Mouse (Mus musculus) embryonic stem cell, embryonic (primary cell): ENCODE results near the gene Sphk2.

Experiments
- CTCF ChIA-PET, 4 experiments: fragments of 300-600 bp in 2 of 4; fragments of 350-600 bp in 2 of 4; sonication (Branson Sonifier 250); formaldehyde crosslinking; loops; one replicate each; lab custom pipeline; 2022; ENCODE audit warnings: inconsistent platforms in 2 of 4; lab: Charles Lee
- POLR2A ChIA-PET, 4 experiments: fragments of 300-600 bp in 2 of 4; fragments of 350-600 bp in 2 of 4; sonication (Branson Sonifier 250); formaldehyde crosslinking; loops; one replicate each; lab custom pipeline; 2022; ENCODE audit warnings: antibody characterized with exemption in 4 of 4, inconsistent platforms in 1 of 4; lab: Charles Lee

The Sphk2 gene

DNA sequence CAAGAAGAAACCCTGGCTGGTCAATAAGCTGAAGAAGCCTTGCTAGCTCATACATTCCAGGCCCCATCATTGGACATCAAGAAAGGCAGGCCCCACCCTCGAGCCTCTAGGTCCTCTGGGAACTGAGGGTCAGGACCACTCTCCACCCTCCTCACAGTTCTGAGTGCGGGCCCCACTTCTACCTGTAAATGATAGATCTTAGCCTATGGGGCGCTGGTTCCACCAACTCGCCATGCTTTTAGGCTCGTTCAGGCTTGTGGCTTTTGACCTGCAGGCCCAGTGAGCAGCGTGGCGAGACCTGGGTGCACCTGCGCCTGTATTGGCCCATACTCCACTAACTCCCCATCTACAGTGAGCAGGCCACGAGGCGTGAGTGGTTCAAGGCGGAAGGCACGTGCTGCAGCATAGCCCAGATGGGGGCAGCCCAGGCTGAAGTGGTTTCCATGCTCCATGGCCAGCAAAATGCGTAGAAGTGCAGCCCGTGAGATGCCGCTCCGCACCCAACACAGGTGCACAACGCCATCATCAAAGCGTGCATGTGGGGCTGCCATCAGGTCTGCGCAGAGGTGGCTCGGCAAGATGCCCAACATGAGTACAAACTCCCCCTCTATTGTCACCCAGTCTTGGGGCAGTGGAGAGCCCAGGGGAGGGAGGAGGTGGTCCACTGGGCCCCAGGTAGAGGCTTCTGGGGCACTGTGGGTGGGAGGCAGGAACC lies 7.2 kb downstream of the Sphk2 start:
- POLR2A ChIA-PET, result interaction anchor here (0.6 to 14.6 kb wide), 12 partner anchors 8 to 270 kb away, joined by 3 to 640 read pairs (median 6); partner anchors contain the start of genes Fam83e (in 4 of the 4), Sphk2 (in 4 of the 4), Rpl18 (in 2 of the 4) and Spaca4 (in 1 of the 4)
- CTCF ChIA-PET, result no interaction called here

DNA sequence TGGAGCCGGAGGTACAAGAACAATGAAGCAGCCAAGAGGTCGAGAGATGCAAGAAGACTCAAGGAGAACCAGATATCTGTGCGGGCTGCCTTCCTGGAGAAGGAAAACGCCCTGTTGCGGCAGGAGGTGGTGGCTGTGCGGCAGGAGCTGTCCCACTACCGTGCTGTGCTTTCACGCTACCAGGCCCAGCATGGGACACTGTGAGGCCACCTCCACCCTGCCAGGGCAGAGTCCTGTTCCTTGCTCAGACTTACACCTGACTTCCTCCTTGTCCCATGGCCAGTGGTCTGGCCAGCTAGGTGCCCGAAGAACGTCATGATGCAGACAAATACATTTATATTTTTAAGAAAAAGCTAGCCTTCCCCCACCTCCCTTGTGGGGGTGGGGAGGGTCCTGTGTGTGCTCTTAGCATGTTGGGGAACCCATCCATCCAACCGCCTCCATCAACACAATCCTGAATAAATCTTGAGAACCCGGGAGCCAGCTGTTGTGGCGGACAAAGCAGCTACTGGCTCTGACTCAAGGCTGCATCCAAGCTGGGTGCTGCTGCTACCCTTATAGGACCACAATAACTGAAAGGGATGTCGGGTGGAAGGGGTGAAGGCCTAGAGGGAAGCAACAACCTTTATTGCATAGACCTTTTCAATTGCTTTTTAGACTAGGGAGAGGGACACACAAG lies 8.0 kb downstream of the Sphk2 start:
- ChIA-PET POLR2A (interaction anchor here (0.6 to 14.6 kb wide), 19 partner anchors 9 to 324 kb away, joined by 3 to 640 read pairs (median 6); partner anchors contain the start of genes Fam83e (in 4 of the 4), Sphk2 (in 4 of the 4), Rpl18 (in 2 of the 4) and Ftl1 (in 1 of the 4)), CTCF (interaction anchor here in 1 of 4 experiments (1.2 kb wide), 1 partner anchor 214 kb away, joined by 3 read pairs; no protein-coding TSS in a partner anchor)

DNA sequence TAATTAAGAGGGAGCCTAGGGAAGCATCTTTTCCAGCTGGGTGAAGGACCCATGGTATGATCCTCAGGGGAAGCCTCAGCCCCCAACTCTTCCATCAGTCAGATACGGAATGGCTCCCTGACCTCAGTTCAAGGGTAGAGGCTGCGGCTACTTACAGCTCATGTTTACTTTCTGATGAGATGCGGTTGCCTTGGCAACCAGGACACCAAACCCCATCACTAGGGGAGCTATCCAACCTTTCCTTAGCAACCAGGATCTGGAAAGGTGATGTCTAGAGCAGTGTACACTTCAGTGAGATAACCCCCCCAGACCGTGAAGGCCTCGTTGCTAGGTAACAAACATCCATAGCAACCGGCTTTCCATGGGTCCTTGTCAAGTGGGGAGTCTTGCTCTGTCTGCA lies 8.8 kb downstream of the Sphk2 start:
- ChIA-PET CTCF (interaction anchor here in 2 of 4 experiments (0.8 to 2.6 kb wide), 4 partner anchors 11 to 215 kb away, joined by 3 to 10 read pairs (median 4); partner anchors contain the start of gene Fam83e (in 1 of the 2)), POLR2A (interaction anchor here (0.5 to 14.6 kb wide), 35 partner anchors 10 to 317 kb away, joined by 3 to 640 read pairs (median 6); partner anchors contain the start of genes Fam83e (in 4 of the 4), Sphk2 (in 4 of the 4), Ftl1 (in 3 of the 4) and Plekha4 (in 2 of the 4))

DNA sequence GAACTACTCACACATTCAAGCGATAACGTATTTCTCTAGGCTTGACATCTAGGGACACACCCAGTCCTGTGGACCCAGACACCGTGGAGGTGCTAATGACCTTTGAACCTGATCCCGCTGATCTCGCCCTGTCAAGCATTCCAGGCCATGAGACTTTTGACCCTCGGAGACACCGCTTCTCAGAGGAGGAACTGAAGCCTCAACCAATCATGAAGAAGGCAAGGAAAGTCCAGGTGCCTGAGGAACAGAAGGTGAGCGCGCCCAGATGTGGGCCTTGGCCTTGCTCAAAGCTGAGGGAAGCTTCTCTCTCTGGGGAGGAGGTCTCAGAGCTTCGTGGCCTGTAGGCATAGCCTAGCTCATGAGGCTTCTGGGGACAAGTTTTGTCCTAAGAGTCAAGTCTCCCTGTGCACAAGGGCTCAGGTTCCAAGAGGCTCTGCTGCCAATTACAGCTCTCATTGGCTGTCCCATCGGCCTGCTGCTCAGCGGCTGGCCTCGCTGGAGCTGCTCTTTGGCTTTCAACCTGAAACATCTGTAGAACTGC lies 9.5 kb downstream of the Sphk2 start:
- ChIA-PET CTCF (interaction anchor here in 3 of 4 experiments (0.6 to 2.6 kb wide), 8 partner anchors 9 to 1066 kb away, joined by 3 to 10 read pairs (median 4); partner anchors contain the start of genes Fam83e (in 1 of the 3) and Sphk2 (in 1 of the 3)), POLR2A (interaction anchor here (0.6 to 14.6 kb wide), 68 partner anchors 9 to 503 kb away, joined by 3 to 640 read pairs (median 5); partner anchors contain the start of genes Fam83e (in 4 of the 4), Sphk2 (in 4 of the 4), Ftl1 (in 3 of the 4) and Cyth2 (in 2 of the 4))

DNA sequence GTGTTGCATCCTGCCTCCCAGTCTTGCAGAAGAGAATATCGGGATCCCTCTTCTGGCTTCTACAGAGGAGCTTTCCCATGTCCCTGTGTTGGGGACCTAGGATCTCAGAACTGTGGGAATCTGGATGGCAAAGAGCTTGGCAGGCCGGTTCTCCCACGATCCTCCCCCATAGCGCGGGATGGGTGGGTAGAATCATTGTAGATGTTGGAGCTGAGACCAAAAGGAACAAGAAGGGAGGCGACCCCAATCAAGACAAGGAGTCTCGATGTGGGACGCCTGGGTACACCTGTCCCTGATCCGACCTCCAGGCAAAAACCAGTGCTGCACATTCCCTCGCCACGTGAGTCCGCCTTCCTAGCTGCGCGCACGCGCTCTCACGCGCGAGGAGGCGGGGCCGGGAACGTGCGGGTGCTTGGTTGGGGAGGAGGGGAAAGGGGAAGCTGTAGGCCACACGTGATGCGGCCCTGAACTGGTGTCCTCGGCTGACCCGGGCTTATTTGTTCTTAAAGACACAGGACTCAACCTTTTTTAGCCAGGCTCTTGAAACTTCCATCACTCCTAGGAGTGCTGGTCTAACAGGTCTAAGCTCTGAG lies 10.3 kb downstream of the Sphk2 start:
- ChIA-PET CTCF (interaction anchor here (0.6 to 2.6 kb wide), 10 partner anchors 10 to 1333 kb away, joined by 3 to 10 read pairs (median 4); partner anchors contain the start of genes Fam83e (in 1 of the 4) and Sphk2 (in 1 of the 4)), POLR2A (interaction anchor here (0.6 to 14.6 kb wide), 74 partner anchors 8 to 721 kb away, joined by 3 to 640 read pairs (median 5); partner anchors contain the start of genes Fam83e (in 4 of the 4), Sphk2 (in 4 of the 4), Ftl1 (in 3 of the 4) and Cyth2 (in 2 of the 4))

DNA sequence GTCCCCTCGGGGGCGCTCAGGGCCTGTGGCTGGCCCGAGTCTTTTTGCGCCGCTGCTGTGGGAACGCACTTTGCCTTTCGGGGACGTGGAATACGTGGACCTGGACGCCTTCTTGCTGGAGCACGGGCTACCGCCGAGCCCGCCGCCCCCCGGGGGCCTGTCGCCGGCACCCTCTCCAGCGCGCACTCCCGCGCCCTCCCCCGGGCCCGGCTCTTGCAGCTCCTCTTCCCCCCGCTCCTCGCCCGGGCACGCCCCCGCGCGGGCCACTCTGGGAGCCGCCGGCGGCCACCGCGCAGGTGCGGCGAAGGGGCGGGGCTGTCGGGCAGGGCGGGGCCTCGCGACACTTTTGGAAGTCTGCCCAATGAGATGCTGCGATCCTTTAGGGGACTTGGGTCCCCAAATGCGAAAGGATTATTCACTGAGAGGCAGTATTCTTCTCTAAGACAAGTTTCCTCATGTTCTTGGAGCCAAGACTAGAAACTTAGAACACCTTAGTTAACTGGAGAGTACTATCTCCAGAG lies 11.0 kb downstream of the Sphk2 start:
- ChIA-PET POLR2A (interaction anchor here (0.6 to 14.6 kb wide), 39 partner anchors 12 to 409 kb away, joined by 3 to 640 read pairs (median 7); partner anchors contain the start of genes Fam83e (in 4 of the 4), Sphk2 (in 4 of the 4), Ftl1 (in 2 of the 4) and Kdelr1 (in 2 of the 4)), CTCF (interaction anchor here in 2 of 4 experiments (0.6 to 2.6 kb wide), 6 partner anchors 14 to 95 kb away, joined by 3 to 10 read pairs (median 4); partner anchors contain the start of gene Fam83e (in 1 of the 2))

DNA sequence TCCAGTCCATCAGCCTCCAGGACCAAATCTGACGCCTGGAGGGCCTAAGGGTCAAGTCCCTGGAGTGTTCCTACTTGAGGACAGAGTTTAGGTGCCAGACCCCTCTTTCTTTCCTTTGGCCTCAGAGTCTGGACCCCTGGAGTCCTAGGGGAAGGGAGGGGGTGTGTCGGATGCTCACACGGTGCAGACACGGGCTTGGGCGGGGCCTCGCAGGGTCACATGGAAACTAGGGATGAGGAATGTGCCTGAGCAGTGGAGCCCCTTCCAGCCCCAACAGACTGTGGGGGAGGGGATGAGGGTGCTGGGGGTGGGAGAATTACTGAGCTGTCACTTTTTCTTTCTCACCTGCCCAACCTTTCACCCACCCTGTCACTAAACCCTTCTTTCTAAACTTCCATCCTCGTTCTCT lies 11.9 kb downstream of the Sphk2 start:
- ChIA-PET POLR2A (interaction anchor here (0.5 to 14.6 kb wide), 22 partner anchors 11 to 884 kb away, joined by 3 to 640 read pairs (median 5); partner anchors contain the start of genes Fam83e (in 4 of the 4), Sphk2 (in 4 of the 4), Rpl18 (in 2 of the 4) and Ftl1 (in 1 of the 4)), CTCF (interaction anchor here in 1 of 4 experiments (0.5 to 1.2 kb wide), 2 partner anchors 15 to 67 kb away, joined by 3 read pairs; partner anchors contain the start of gene Fam83e)

DNA sequence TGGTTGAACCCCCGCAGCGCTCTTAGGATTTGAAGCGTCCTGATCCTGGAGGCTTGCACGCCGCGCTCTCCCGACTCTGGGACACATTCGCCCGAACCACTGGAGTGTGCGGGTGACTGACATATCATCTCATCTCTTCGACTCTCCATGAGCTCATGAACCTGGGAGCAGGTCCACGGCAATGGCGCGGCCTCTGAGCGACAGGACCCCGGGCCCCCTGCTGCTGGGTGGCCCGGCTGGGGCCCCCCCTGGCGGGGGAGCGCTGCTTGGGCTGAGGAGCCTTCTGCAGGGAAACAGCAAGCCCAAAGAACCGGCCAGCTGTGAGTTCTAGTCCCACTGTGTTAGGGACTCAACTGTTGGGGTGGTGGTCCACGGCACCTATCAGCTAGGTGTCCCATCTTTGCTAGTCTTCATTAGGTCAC lies 12.3 kb downstream of the Sphk2 start:
- POLR2A ChIA-PET, result interaction anchor here (0.5 to 14.6 kb wide), 28 partner anchors 10 to 476 kb away, joined by 3 to 640 read pairs (median 5); partner anchors contain the start of genes Fam83e (in 4 of the 4), Rpl18 (in 4 of the 4), Sphk2 (in 4 of the 4) and Sec1 (in 2 of the 4)
- CTCF ChIA-PET, result interaction anchor here in 2 of 4 experiments (0.5 to 1.2 kb wide), 3 partner anchors 15 to 168 kb away, joined by 3 to 13 read pairs (median 3); partner anchors contain the start of gene Fam83e (in 1 of the 2)

DNA sequence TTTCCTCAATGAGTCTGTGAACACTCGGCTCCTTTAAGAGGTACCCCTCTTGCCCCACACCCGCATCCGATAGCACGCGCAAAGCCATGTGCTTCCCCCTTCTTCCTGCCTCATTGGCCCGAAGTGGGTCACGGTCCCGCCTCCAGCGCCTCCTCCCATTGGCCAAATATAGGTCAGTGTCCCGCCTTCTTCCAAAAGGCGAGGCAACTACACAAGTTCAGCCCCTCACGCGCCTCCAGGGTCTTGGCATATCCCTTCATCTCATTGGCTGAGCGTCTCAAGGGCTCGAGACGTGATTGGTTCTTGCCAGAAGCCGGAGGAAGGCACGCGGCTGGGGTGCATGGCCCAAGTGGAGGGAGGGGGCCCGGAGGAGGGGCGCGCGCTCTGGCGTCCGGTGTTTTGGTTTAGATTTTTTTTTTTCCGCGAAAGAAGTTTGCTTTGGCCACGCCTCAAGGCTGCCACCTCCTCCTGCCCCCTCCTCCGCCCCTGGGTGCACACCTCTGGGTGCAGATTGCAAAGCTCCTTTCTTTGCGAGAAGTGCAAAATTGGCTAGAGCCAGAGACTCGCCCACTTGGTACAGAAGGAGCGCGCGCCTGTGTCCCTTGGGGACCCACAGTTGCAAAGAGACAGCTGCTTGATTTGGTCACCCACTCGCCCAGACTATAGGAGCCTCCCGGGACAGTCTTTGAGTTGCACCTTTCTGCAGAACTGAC lies 12.9 kb downstream of the Sphk2 start, which contains the start of gene Dbp:
Gene Dbp (plus strand): TSS at position 359 of the 713 bp plus-strand sequence.
- CTCF ChIA-PET, result interaction anchor here in 2 of 4 experiments (0.5 to 1.3 kb wide), 3 partner anchors 16 to 168 kb away, joined by 3 to 13 read pairs (median 3); partner anchors contain the start of gene Fam83e (in 1 of the 2)
- POLR2A ChIA-PET, result interaction anchor here (0.6 to 14.6 kb wide), 32 partner anchors 10 to 475 kb away, joined by 3 to 640 read pairs (median 5); partner anchors contain the start of genes Fam83e (in 4 of the 4), Rpl18 (in 4 of the 4), Sphk2 (in 4 of the 4) and Sec1 (in 2 of the 4)

DNA sequence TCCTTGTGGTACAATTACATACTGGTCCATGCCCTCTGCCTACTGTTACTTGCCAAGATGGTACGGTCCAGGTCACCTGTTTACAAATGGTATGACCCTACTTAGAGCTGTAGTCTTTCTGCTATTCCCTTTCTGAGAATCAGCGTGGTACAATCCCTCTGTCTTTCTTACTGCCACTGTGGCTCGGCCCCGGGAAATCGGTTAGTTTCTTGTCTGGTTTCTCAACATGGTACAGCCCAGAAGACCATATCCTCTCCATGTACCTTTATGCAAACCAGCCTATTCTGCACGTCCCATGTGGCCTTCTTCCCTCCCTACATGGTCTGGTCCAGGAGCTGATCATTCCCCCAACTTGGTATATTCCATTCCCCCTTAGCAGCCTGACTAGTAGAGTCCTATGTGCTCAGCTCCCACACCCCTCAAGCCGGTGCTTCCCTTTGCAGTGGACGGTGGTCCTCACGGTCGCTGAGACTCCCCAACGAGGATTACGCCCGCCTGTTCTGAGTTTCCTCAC lies 13.7 kb downstream of the Sphk2 start:
- ChIA-PET POLR2A (interaction anchor here (0.6 to 14.6 kb wide), 26 partner anchors 9 to 242 kb away, joined by 3 to 640 read pairs (median 5); partner anchors contain the start of genes Fam83e (in 4 of the 4), Sphk2 (in 4 of the 4), Rpl18 (in 3 of the 4) and Sec1 (in 2 of the 4)), CTCF (interaction anchor here in 1 of 4 experiments (0.6 to 1.3 kb wide), 3 partner anchors 22 to 237 kb away, joined by 3 read pairs; partner anchors contain the start of gene Bax)

DNA sequence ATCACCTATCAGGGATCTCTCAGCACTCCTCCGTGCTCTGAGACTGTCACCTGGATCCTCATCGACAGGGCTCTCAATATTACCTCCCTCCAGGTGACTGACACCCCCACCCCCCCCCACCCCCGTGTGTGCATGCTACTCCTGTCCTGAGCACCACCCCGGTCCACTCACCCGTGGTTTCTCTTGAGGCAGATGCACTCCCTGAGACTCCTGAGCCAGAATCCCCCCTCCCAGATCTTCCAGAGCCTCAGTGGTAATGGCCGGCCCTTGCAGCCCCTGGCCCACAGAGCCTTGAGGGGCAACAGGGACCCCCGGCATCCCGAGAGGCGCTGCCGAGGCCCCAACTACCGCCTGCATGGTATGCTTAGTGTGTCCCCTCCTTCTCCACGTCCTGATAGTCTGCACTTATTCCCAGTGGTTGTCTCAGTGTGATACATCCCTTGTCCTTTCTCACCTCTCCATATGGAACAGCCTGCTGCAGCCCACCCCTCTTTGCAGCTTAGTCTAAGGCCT lies 14.2 kb downstream of the Sphk2 start:
- ChIA-PET CTCF (interaction anchor here in 3 of 4 experiments (0.6 to 1.3 kb wide), 5 partner anchors 21 to 427 kb away, joined by 3 to 5 read pairs (median 3); partner anchors contain the start of gene Bax (in 1 of the 3)), POLR2A (interaction anchor here (0.6 to 14.6 kb wide), 20 partner anchors 9 to 238 kb away, joined by 3 to 640 read pairs (median 6); partner anchors contain the start of genes Fam83e (in 4 of the 4), Sphk2 (in 4 of the 4), Rpl18 (in 3 of the 4) and Sec1 (in 2 of the 4))

DNA sequence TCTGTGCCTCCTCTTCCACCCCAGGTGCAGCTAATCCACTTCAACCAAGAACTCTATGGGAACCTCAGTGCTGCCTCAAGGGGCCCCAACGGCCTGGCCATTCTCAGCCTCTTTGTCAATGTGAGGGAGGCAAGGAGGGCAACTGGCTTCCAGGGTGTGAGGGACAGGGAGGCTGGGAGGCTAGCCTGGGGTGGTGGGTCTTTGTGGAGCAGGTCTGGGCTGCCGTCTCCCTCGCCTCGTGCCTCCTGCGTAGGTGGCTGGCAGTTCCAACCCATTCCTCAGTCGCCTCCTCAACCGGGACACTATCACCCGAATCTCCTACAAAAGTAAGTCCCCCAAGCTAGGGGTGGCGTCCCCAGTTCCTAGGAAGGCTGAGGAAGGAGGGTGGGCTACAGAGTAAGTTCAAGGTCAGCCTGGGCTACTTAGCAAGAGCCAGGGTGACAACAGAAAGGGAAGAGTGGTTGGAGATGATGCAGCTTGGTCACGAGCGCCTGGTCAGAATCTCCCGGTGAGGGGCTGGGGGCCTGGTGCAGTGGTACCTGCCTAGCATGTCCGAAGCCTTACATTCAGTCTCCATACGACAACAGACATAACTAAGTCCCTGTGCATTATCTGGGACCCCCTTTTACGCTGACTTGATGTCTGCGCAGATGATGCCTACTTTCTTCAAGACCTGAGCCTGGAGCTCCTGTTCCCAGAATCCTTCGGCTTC lies 14.8 kb downstream of the Sphk2 start:
- ChIA-PET CTCF (interaction anchor here in 3 of 4 experiments (0.6 to 3.6 kb wide), 4 partner anchors 20 to 426 kb away, joined by 3 to 29 read pairs (median 4); partner anchors contain the start of gene Ntn5 (in 1 of the 3)), POLR2A (interaction anchor here in 3 of 4 experiments (0.6 to 14.6 kb wide), 13 partner anchors 8 to 194 kb away, joined by 3 to 640 read pairs (median 8); partner anchors contain the start of genes Fam83e (in 2 of the 3), Rpl18 (in 2 of the 3), Sec1 (in 2 of the 3) and Sphk2 (in 2 of the 3))

DNA sequence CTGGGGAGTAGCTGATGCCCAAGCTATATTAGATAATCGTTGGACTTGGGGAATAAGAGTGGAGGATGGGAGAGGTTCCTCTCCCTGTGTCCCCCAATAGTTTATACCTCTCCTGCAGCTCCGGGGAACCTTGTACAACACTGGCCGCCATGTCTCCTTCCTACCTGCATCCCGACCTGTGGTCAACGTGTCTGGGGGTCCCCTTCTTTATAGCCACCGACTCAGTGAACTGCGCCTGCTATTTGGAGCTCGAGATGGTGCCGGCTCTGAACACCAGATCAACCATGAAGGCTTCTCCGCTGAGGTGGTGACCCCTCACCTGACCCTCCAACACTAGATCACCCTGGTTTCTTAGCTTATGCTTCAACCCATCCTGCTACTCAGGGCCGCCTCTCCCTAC lies 15.5 kb downstream of the Sphk2 start:
- ChIA-PET POLR2A (interaction anchor here in 3 of 4 experiments (0.7 to 14.6 kb wide), 12 partner anchors 8 to 236 kb away, joined by 3 to 640 read pairs (median 4); partner anchors contain the start of genes Rpl18 (in 3 of the 3), Fam83e (in 2 of the 3), Sphk2 (in 2 of the 3) and Bax (in 1 of the 3)), CTCF (interaction anchor here in 3 of 4 experiments (0.7 to 3.6 kb wide), 3 partner anchors 19 to 268 kb away, joined by 4 to 29 read pairs (median 4); partner anchors contain the start of genes Gys1 (in 1 of the 3) and Ntn5 (in 1 of the 3))
